Mouse (Mus musculus) ovary, adult 18-20 months (tissue): ENCODE measurements around the gene Gm17374.
"Not testable (repeated sequence)": the region's sequence is repeated elsewhere in the genome, so short reads cannot be mapped to it uniquely, and the experiment has no call there.

Experiments
- DNase-seq: peaks from one replicate; pipeline ENCODE4 v3.0.0; 2022; ENCODE audit warnings: low spot score, mixed read lengths

Gene Gm17374

GRCm38 (mm10) chr2:140151743-140152142 is at the start of gene Gm17374:
TSS of gene Gm17374 (plus strand) at chr2:140152043.
- not testable (repeated sequence) for DNase-seq

- no peak for DNase-seq
These were observed 46.9 kb upstream of the Gm17374 start for GRCm38 (mm10) chr2:140104951-140105350.

GRCm38 (mm10) chr2:140107641-140108040 is 44.2 kb upstream of the Gm17374 start:
- no peak for DNase-seq

- no peak for DNase-seq
These were observed 42.9 kb upstream of the Gm17374 start for GRCm38 (mm10) chr2:140108945-140109344.

GRCm38 (mm10) chr2:140113851-140114250 is 38.0 kb upstream of the Gm17374 start:
- no peak for DNase-seq

GRCm38 (mm10) chr2:140125516-140125915 is 26.3 kb upstream of the Gm17374 start:
- DNase-seq: no peak

GRCm38 (mm10) chr2:140159186-140159730 is 7.4 kb downstream of the Gm17374 start:
- no peak for DNase-seq

GRCm38 (mm10) chr2:140163351-140163854 is 11.6 kb downstream of the Gm17374 start:
- DNase-seq: no peak

GRCm38 (mm10) chr2:140169057-140169456 is 17.2 kb downstream of the Gm17374 start:
- DNase-seq: no peak

GRCm38 (mm10) chr2:140170127-140170802 is 18.4 kb downstream of the Gm17374 start, which contains the start of the genes Esf1 and Ndufaf5:
TSS of gene Esf1 (minus strand) at chr2:140170564.
TSS of gene Ndufaf5 (plus strand) at chr2:140170649.
- DNase-seq: peak; percentile 92

GRCm38 (mm10) chr2:140170803-140171553 is 19.1 kb downstream of the Gm17374 start:
- DNase-seq: no peak

GRCm38 (mm10) chr2:140185685-140186210 is 33.9 kb downstream of the Gm17374 start:
- DNase-seq: not testable (repeated sequence)

- DNase-seq: no peak
These were observed 48.9 kb downstream of the Gm17374 start for GRCm38 (mm10) chr2:140200713-140201112.

GRCm38 (mm10) chr2:140202573-140202972 is 50.7 kb downstream of the Gm17374 start:
- DNase-seq: no peak
